Mouse (Mus musculus): Measurements from ENCODE around the gene Ppp6r3.
"Not testable (repeated sequence)": the region's sequence is repeated elsewhere in the genome, so short reads cannot be mapped to it uniquely, and the experiment has no call there.

The Ppp6r3 gene

GRCm38 (mm10) chr19:3575632-3576384 lies at the start of gene Ppp6r3:
TSS of gene Ppp6r3 (minus strand) at chr19:3575749.
- DNase-seq (ENCODE audit: low spot score in 2 of 2): peak; percentile 98 to 99

- no peak for DNase-seq (ENCODE audit: low spot score in 2 of 2)
Observed at GRCm38 (mm10) chr19:3625111-3625510, 49.6 kb upstream of the Ppp6r3 start.

- peak in 1 of 2 experiments; percentile 22 for DNase-seq (ENCODE audit: low spot score in 2 of 2)
Observed at GRCm38 (mm10) chr19:3623824-3624223, 48.3 kb upstream of the Ppp6r3 start.

- no peak for DNase-seq (ENCODE audit: low spot score in 2 of 2)
Observed at GRCm38 (mm10) chr19:3623294-3623693, 47.7 kb upstream of the Ppp6r3 start.

- no peak for DNase-seq (ENCODE audit: low spot score in 2 of 2)
Observed at GRCm38 (mm10) chr19:3620871-3621270, 45.3 kb upstream of the Ppp6r3 start.

- DNase-seq (ENCODE audit: low spot score in 2 of 2): no peak
Observed at GRCm38 (mm10) chr19:3619359-3619758, 43.8 kb upstream of the Ppp6r3 start.

- DNase-seq (ENCODE audit: low spot score in 2 of 2): no peak
Observed at GRCm38 (mm10) chr19:3613991-3614390, 38.4 kb upstream of the Ppp6r3 start.

- DNase-seq (ENCODE audit: low spot score in 2 of 2): no peak
Observed at GRCm38 (mm10) chr19:3612534-3613273, 37.2 kb upstream of the Ppp6r3 start.

- no peak for DNase-seq (ENCODE audit: low spot score in 2 of 2)
Observed at GRCm38 (mm10) chr19:3611730-3612129, 36.2 kb upstream of the Ppp6r3 start.

- no peak for DNase-seq (ENCODE audit: low spot score in 2 of 2)
Observed at GRCm38 (mm10) chr19:3610886-3611285, 35.3 kb upstream of the Ppp6r3 start.

- no peak for DNase-seq (ENCODE audit: low spot score in 2 of 2)
Observed at GRCm38 (mm10) chr19:3609826-3610225, 34.3 kb upstream of the Ppp6r3 start.

GRCm38 (mm10) chr19:3594316-3594715 lies 18.8 kb upstream of the Ppp6r3 start:
- no peak for DNase-seq (ENCODE audit: low spot score in 2 of 2)

- no peak for DNase-seq (ENCODE audit: low spot score in 2 of 2)
Observed at GRCm38 (mm10) chr19:3593379-3594055, 18.0 kb upstream of the Ppp6r3 start.

GRCm38 (mm10) chr19:3589968-3590367 lies 14.4 kb upstream of the Ppp6r3 start:
- DNase-seq (ENCODE audit: low spot score in 2 of 2): no peak

- no peak for DNase-seq (ENCODE audit: low spot score in 2 of 2)
Observed at GRCm38 (mm10) chr19:3589547-3589946, 14.0 kb upstream of the Ppp6r3 start.

- DNase-seq (ENCODE audit: low spot score in 2 of 2): not testable (repeated sequence)
Observed at GRCm38 (mm10) chr19:3587729-3588128, 12.2 kb upstream of the Ppp6r3 start.

- DNase-seq (ENCODE audit: low spot score in 2 of 2): peak in 1 of 2 experiments; percentile 66
Observed at GRCm38 (mm10) chr19:3586540-3586939, 11.0 kb upstream of the Ppp6r3 start.

GRCm38 (mm10) chr19:3586026-3586425 lies 10.5 kb upstream of the Ppp6r3 start:
- no peak for DNase-seq (ENCODE audit: low spot score in 2 of 2)

- peak in 1 of 2 experiments; percentile 85 for DNase-seq (ENCODE audit: low spot score in 2 of 2)
Observed at GRCm38 (mm10) chr19:3581326-3581725, 5.8 kb upstream of the Ppp6r3 start.

GRCm38 (mm10) chr19:3577911-3578290 lies 2.4 kb upstream of the Ppp6r3 start:
- no peak for DNase-seq (ENCODE audit: low spot score in 2 of 2)

GRCm38 (mm10) chr19:3577265-3577910 lies 1.8 kb upstream of the Ppp6r3 start:
- no peak for DNase-seq (ENCODE audit: low spot score in 2 of 2)
